Mouse (Mus musculus) splenic B cell, adult 2 months (primary cell): ENCODE measurements around the gene Scrn1.

Experiments used
- DNase-seq: peaks from one replicate; pipeline ENCODE4 v3.0.0-alpha.2; 2011; ENCODE audit warnings: low read depth, low spot score
- H3K27me3 ChIP-seq: 2 replicates; pipeline ENCODE4 v1.6.1; 2012; ENCODE audit warnings: mild to moderate bottlenecking, low read length, moderate library complexity, mixed read lengths; ENCODE audit not compliant: control insufficient read depth, poor library complexity, insufficient read depth, severe bottlenecking
- H3K36me3 ChIP-seq: 2 replicates; pipeline ENCODE4 v1.6.1; 2012; ENCODE audit warnings: mild to moderate bottlenecking, low read length, moderate library complexity, mixed read lengths; ENCODE audit not compliant: control insufficient read depth, poor library complexity, insufficient read depth, severe bottlenecking

The Scrn1 gene

GRCm38 (mm10) chr6:54565665-54566545, at the start of gene Scrn1:
Scrn1 (minus strand) TSS chr6:54566489.
- Histone ChIP-seq H3K36me3 (no peaks in the 10 kb centered on the region), H3K27me3 (no peaks in the 10 kb centered on the region; the same call in 1 of the 2 replicates)
- no peak for DNase-seq

DNA sequence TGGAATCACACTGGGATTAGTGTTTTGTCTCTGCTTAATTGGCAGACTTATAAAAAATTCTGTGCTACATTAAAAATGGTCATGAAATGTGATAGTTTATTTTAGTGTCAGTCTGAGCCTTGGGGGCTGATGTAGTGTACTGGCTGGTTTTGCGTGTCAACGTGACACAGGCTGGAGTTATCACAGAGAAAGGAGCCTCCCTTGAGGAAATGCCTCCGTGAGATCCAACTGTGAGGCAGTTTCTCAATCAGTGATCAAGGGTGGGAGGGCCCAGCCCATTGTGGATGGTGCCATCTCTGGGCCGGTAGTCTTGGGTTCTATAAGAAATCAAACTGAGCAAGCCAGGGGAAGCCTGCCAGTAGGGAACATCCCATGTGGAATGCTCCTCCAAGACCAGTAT, 40.0 kb upstream of the Scrn1 start:
- H3K27me3 ChIP-seq, result no peaks in the 10 kb centered on the region
- no peak for DNase-seq
- no peaks in the 10 kb centered on the region for H3K36me3 ChIP-seq

- no peaks in the 10 kb centered on the region for H3K27me3 ChIP-seq
- no peaks in the 10 kb centered on the region for H3K36me3 ChIP-seq
- no peak for DNase-seq
These were observed 37.9 kb upstream of the Scrn1 start for GRCm38 (mm10) chr6:54604001-54604715.

- no peak for DNase-seq
- Histone ChIP-seq H3K27me3 (no peaks in the 10 kb centered on the region), H3K36me3 (no peaks in the 10 kb centered on the region)
These were observed 36.6 kb upstream of the Scrn1 start for GRCm38 (mm10) chr6:54602891-54603290.

DNA sequence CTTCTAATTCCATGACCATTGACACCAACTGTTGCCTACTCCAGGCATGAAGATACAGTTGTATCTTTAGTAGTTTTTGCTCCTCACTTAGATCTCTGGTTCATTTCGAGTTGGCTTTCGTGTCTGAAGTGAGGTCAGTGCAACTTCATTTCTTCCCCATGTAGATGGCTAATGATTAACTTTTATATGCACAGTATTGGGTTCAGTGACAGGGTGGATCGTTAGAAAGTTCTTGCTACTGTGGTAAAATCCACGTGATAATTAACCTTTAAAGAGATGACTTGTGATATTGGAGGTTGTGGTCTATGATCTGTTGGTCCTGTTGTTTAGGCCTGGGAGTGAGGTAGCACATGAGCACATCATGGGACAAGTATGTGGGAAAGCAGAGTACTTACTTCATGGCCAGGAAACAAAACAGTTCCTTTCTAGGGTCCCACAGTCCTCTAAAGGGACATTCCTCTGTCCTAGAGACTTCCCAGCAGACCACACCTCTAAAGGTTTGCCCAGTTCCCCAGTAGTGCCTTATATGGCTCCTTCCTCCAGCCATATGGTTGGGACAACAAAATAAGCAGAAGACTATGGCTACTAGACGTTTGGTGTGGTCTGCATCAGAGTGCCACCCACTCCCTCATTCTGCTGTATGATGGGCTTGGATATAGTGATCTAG, 34.5 kb upstream of the Scrn1 start:
- Histone ChIP-seq H3K27me3 (no peaks in the 10 kb centered on the region), H3K36me3 (no peaks in the 10 kb centered on the region)
- DNase-seq, result no peak

- Histone ChIP-seq H3K27me3 (no peaks in the 10 kb centered on the region), H3K36me3 (no peaks in the 10 kb centered on the region)
- no peak for DNase-seq
These were observed 31.4 kb upstream of the Scrn1 start for GRCm38 (mm10) chr6:54597711-54598110.

GRCm38 (mm10) chr6:54597208-54597607, 30.9 kb upstream of the Scrn1 start, which contains the start of gene Fkbp14:
Fkbp14 (minus strand) TSS chr6:54597308.
- Histone ChIP-seq H3K36me3 (no peaks in the 10 kb centered on the region), H3K27me3 (no peaks in the 10 kb centered on the region)
- DNase-seq, result no peak

DNA sequence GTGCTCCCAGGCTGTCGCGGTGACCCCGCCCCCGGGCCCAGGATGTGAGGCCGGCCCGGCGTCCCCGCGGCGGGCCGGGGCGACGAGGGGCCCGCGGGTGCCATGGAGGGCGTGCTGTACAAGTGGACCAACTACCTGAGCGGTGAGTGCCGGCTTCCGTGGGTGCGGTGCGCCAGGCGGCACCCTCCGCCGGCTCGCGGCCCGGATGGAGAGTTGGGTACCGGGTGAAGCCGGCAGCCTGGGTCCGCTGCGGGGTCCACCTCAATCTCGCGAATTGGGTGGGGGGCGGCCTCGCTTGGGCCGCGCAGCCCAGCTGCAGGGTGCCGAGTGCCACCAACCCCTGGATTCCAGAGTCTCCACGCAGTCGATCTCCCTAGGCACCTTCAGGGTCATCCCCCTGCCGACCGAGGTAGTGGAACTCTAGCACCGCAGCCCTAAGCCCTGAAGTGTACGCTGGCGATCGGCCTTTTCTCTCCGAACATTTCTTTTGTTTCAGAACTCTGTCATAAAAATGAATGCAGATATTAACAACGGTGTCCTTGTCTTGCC, 29.1 kb upstream of the Scrn1 start:
- H3K36me3 ChIP-seq, result no peaks in the 10 kb centered on the region
- no peak for DNase-seq
- no peaks in the 10 kb centered on the region for H3K27me3 ChIP-seq

- no peaks in the 10 kb centered on the region for H3K27me3 ChIP-seq
- H3K36me3 ChIP-seq, result no peaks in the 10 kb centered on the region
These were observed 28.4 kb upstream of the Scrn1 start, which contains the start of gene Plekha8 for GRCm38 (mm10) chr6:54594469-54595329. Plekha8 (plus strand) TSS chr6:54595111.

GRCm38 (mm10) chr6:54593766-54594468, 27.6 kb upstream of the Scrn1 start:
- no peak for DNase-seq
- H3K27me3 ChIP-seq, result no peaks in the 10 kb centered on the region
- no peaks in the 10 kb centered on the region for H3K36me3 ChIP-seq

More at GRCm38 (mm10) chr6:54594469-54595329, 28.4 kb upstream of the Scrn1 start, which contains the start of gene Plekha8:
- DNase-seq, result peak; percentile 78

DNA sequence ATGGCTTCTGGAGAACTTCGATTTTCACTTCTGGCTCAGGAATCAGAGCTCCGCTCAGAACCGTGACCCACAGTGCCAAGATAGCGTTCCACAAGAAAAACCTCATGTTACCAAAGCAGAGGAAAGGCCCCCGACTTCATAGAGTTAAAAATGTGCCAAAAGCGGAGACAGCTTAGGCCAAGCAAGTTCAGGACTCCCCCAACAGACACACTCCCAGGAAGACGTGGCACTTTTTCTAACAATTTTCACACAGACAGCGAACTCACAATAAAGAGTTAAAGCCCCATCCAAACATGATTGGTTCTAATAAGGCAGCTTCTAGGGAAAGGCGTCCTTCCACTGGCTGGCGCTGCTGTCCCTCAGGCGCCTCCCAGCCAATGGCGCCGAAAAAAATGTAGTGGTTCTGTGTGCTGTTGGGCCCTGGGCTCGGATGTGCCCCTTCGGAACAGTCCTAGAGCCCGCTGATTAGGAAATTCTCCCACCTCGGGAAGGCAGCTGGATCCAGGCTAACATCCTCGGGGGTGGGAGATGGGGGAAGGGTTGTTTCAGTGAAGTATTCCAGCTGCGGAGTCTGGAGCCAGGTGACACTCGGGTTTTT, 26.7 kb upstream of the Scrn1 start:
- peak; percentile 60 for DNase-seq
- Histone ChIP-seq H3K36me3 (no peaks in the 10 kb centered on the region), H3K27me3 (no peaks in the 10 kb centered on the region)

GRCm38 (mm10) chr6:54591778-54592177, 25.5 kb upstream of the Scrn1 start:
- Histone ChIP-seq H3K36me3 (no peaks in the 10 kb centered on the region), H3K27me3 (no peaks in the 10 kb centered on the region)
- DNase-seq, result no peak

DNA sequence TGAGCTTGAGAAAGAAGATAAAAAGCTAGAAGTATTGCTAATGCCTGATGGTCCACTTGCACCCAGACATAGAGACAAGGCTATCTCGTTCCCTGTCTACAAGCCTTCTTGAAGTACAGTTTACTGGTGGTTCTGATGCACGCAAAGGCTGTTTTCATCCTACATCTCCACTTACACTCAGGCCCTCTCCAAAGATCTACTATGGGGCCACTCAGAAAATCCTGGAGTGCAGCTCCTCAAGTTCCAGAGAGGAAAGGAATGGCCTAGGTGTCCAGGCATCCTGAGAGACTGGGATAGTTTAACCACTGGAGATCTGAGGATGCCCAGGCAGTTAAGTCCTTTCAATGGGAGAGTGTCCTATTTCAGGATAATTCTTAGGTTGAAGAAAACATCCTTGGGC, 24.4 kb upstream of the Scrn1 start:
- no peaks in the 10 kb centered on the region for H3K36me3 ChIP-seq
- DNase-seq, result no peak
- H3K27me3 ChIP-seq, result no peaks in the 10 kb centered on the region
